Mouse (Mus musculus): ENCODE measurements at regions not wholly inside any gene's neighbourhood (a gene's known extent, or its start where the extent isn't known, plus 50 kb on each side); places are given as distances from the start of the nearest gene placed in this dataset.

- H3K9ac ChIP-seq, result no peak overlapping the region
- no peak for ATAC-seq (ENCODE audit: low FRiP score)
- H3K36me3 ChIP-seq, result no peaks in the 10 kb centered on the region
- H3K4me2 ChIP-seq (replicated peaks), result no peak overlapping the region
- H3K4me3 ChIP-seq, result no peak overlapping the region
- no peaks in the 10 kb centered on the region for H3K9me3 ChIP-seq (replicated peaks)
- no peak overlapping the region for H3K27ac ChIP-seq
- no peaks in the 10 kb centered on the region for H3K27me3 ChIP-seq
- no peaks in the 10 kb centered on the region for H3K4me1 ChIP-seq
- 88% methylated on average over 3 of the region's 3 CpGs for WGBS
These were observed 364.4 kb upstream of the Runx1 start for GRCm38 (mm10) chr16:93190301-93190700.

GRCm38 (mm10) chr16:93189875-93190274 is 363.9 kb upstream of the Runx1 start:
- ATAC-seq (ENCODE audit: low FRiP score), result no peak
- H3K9ac ChIP-seq, result no peak overlapping the region
- no peak overlapping the region for H3K4me2 ChIP-seq (replicated peaks)
- H3K27me3 ChIP-seq, result no peaks in the 10 kb centered on the region
- no peak overlapping the region for H3K4me3 ChIP-seq
- whole genome bisulfite sequencing, result 70% methylated on average over 3 of the region's 3 CpGs
- no peak overlapping the region for H3K27ac ChIP-seq
- H3K9me3 ChIP-seq (replicated peaks), result no peaks in the 10 kb centered on the region
- no peaks in the 10 kb centered on the region for H3K4me1 ChIP-seq
- no peaks in the 10 kb centered on the region for H3K36me3 ChIP-seq

- Histone ChIP-seq H3K36me3 (no peaks in the 10 kb centered on the region), H3K4me3 (no peak overlapping the region), H3K4me2 (replicated peaks) (no peak overlapping the region), H3K27me3 (no peaks in the 10 kb centered on the region), H3K9me3 (replicated peaks) (no peaks in the 10 kb centered on the region), H3K27ac (no peak overlapping the region), H3K9ac (no peak overlapping the region), H3K4me1 (no peaks in the 10 kb centered on the region)
- WGBS, result 90% methylated on average over 5 of the region's 5 CpGs
- no peak for ATAC-seq (ENCODE audit: low FRiP score)
These were observed 363.5 kb upstream of the Runx1 start for GRCm38 (mm10) chr16:93189412-93189811.

- 95% methylated on average over 4 of the region's 4 CpGs for WGBS
These were observed 360.6 kb upstream of the Runx1 start for GRCm38 (mm10) chr16:93186554-93186953.

GRCm38 (mm10) chr16:93182656-93183055 is 356.7 kb upstream of the Runx1 start:
- Histone ChIP-seq H3K9ac (no peak overlapping the region), H3K9me3 (replicated peaks) (no peaks in the 10 kb centered on the region), H3K27me3 (no peaks in the 10 kb centered on the region), H3K4me2 (replicated peaks) (no peak overlapping the region), H3K27ac (no peak overlapping the region), H3K4me3 (no peak overlapping the region), H3K4me1 (no peaks in the 10 kb centered on the region), H3K36me3 (no peaks in the 10 kb centered on the region)
- 84% methylated on average over 3 of the region's 3 CpGs for WGBS
- no peak for ATAC-seq (ENCODE audit: low FRiP score)

More at GRCm38 (mm10) chr16:93186554-93186953, 360.6 kb upstream of the Runx1 start:
- ATAC-seq (ENCODE audit: low FRiP score), result no peak
- H3K9ac ChIP-seq, result no peak overlapping the region
- no peaks in the 10 kb centered on the region for H3K9me3 ChIP-seq (replicated peaks)
- no peak overlapping the region for H3K4me3 ChIP-seq
- no peaks in the 10 kb centered on the region for H3K36me3 ChIP-seq
- no peaks in the 10 kb centered on the region for H3K27me3 ChIP-seq
- no peak overlapping the region for H3K27ac ChIP-seq
- no peak overlapping the region for H3K4me2 ChIP-seq (replicated peaks)
- no peaks in the 10 kb centered on the region for H3K4me1 ChIP-seq

- Histone ChIP-seq H3K9me3 (replicated peaks) (no peaks in the 10 kb centered on the region), H3K27ac (no peak overlapping the region), H3K4me3 (no peak overlapping the region), H3K9ac (no peak overlapping the region), H3K36me3 (no peaks in the 10 kb centered on the region), H3K27me3 (no peaks in the 10 kb centered on the region), H3K4me2 (replicated peaks) (no peak overlapping the region), H3K4me1 (no peaks in the 10 kb centered on the region)
- WGBS, result 96% methylated on average over 8 of the region's 8 CpGs
- no peak for ATAC-seq (ENCODE audit: low FRiP score)
These were observed 355.5 kb upstream of the Runx1 start for GRCm38 (mm10) chr16:93181497-93181896.

GRCm38 (mm10) chr16:93180213-93180612 is 354.3 kb upstream of the Runx1 start:
- Histone ChIP-seq H3K9me3 (replicated peaks) (no peaks in the 10 kb centered on the region), H3K27ac (no peak overlapping the region), H3K27me3 (no peaks in the 10 kb centered on the region), H3K4me3 (no peak overlapping the region), H3K36me3 (no peaks in the 10 kb centered on the region), H3K4me1 (no peaks in the 10 kb centered on the region), H3K9ac (no peak overlapping the region), H3K4me2 (replicated peaks) (no peak overlapping the region)
- 83% methylated on average over 5 of the region's 5 CpGs for WGBS
- no peak for ATAC-seq (ENCODE audit: low FRiP score)

GRCm38 (mm10) chr16:93166667-93167066 is 340.7 kb upstream of the Runx1 start:
- Histone ChIP-seq H3K4me3 (no peak overlapping the region), H3K9me3 (replicated peaks) (no peaks in the 10 kb centered on the region), H3K36me3 (no peaks in the 10 kb centered on the region), H3K27me3 (no peaks in the 10 kb centered on the region), H3K9ac (no peak overlapping the region), H3K4me1 (no peaks in the 10 kb centered on the region), H3K4me2 (replicated peaks) (no peak overlapping the region), H3K27ac (no peak overlapping the region)
- ATAC-seq (ENCODE audit: low FRiP score), result no peak
- WGBS, result 92% methylated on average over 3 of the region's 3 CpGs

GRCm38 (mm10) chr16:93158526-93159226 is 332.7 kb upstream of the Runx1 start:
- Histone ChIP-seq H3K4me1 (no peaks in the 10 kb centered on the region), H3K4me3 (no peak overlapping the region), H3K9ac (no peak overlapping the region), H3K9me3 (replicated peaks) (no peaks in the 10 kb centered on the region), H3K27me3 (0 out of 2 replicates have a peak, but pooled peaks cover 3% of the 10 kb centered on the region), H3K36me3 (no peaks in the 10 kb centered on the region), H3K4me2 (replicated peaks) (no peak overlapping the region), H3K27ac (no peak overlapping the region)
- no peak for ATAC-seq (ENCODE audit: low FRiP score)
- WGBS, result 85% methylated on average over 8 of the region's 8 CpGs

GRCm38 (mm10) chr16:93153545-93154329 is 327.8 kb upstream of the Runx1 start:
- Histone ChIP-seq H3K4me2 (replicated peaks) (no peak overlapping the region), H3K4me1 (no peaks in the 10 kb centered on the region), H3K36me3 (no peaks in the 10 kb centered on the region), H3K9me3 (replicated peaks) (no peaks in the 10 kb centered on the region), H3K9ac (no peak overlapping the region), H3K27me3 (no peaks in the 10 kb centered on the region), H3K27ac (no peak overlapping the region), H3K4me3 (no peak overlapping the region)
- ATAC-seq (ENCODE audit: low FRiP score), result no peak
- WGBS, result 76% methylated on average over 14 of the region's 14 CpGs

- ATAC-seq (ENCODE audit: low FRiP score), result no peak
- no peaks in the 10 kb centered on the region for H3K4me1 ChIP-seq
- no peak overlapping the region for H3K4me2 ChIP-seq (replicated peaks)
- 44% methylated on average over 14 of the region's 14 CpGs for WGBS
- no peaks in the 10 kb centered on the region for H3K27me3 ChIP-seq
- H3K4me3 ChIP-seq, result no peak overlapping the region
- H3K9ac ChIP-seq, result no peak overlapping the region
- H3K36me3 ChIP-seq, result no peaks in the 10 kb centered on the region
- H3K9me3 ChIP-seq (replicated peaks), result no peaks in the 10 kb centered on the region
- no peak overlapping the region for H3K27ac ChIP-seq
These were observed 327.0 kb upstream of the Runx1 start for GRCm38 (mm10) chr16:93152765-93153489.

- H3K9me3 ChIP-seq (replicated peaks), result no peaks in the 10 kb centered on the region
- 100% methylated on average over 1 of the region's 1 CpGs for WGBS
- H3K4me1 ChIP-seq, result no peaks in the 10 kb centered on the region
- no peak overlapping the region for H3K4me3 ChIP-seq
- no peak overlapping the region for H3K4me2 ChIP-seq (replicated peaks)
- no peaks in the 10 kb centered on the region for H3K27me3 ChIP-seq
- no peaks in the 10 kb centered on the region for H3K36me3 ChIP-seq
- ATAC-seq (ENCODE audit: low FRiP score), result no peak
- H3K27ac ChIP-seq, result no peak overlapping the region
- no peak overlapping the region for H3K9ac ChIP-seq
These were observed 326.1 kb upstream of the Runx1 start for GRCm38 (mm10) chr16:93152057-93152456.

Data from hindbrain, embryonic 12.5 days (tissue).